Mouse (Mus musculus): ENCODE measurements around the gene Vmn1r40. TPM values are rescaled to one million over a fixed set of nuclear protein-coding genes. Genes with fewer than 3 reads are reported as not detected.

Gene Vmn1r40
- total RNA-seq, 2 experiments from 2014 or later, result not detected

Other genes starting within 250 kb of the Vmn1r40 start
- 10 to 100 TPM; 62.4 to 74.8 TPM for gene Chchd6, start 111.9 kb upstream of the Vmn1r40 start, total RNA-seq (2021)
- gene Txnrd3, start 63.6 kb upstream of the Vmn1r40 start, total RNA-seq (2021), result 1 to 10 TPM; 4.0 to 4.1 TPM
- gene Vmn1r41, start 33.2 kb downstream of the Vmn1r40 start, total RNA-seq (2021), result not detected
- gene Vmn1r42, start 168.9 kb downstream of the Vmn1r40 start, total RNA-seq (2021), result not detected
- gene Vmn1r43, start 168.9 kb downstream of the Vmn1r40 start, total RNA-seq (2021), result not detected
- not detected for gene Vmn1r44, start 176.1 kb downstream of the Vmn1r40 start, total RNA-seq (2021)
- not detected for gene Vmn1r45, start 233.1 kb downstream of the Vmn1r40 start, total RNA-seq (2021)

All from layer of hippocampus, postnatal 25 days (tissue).